Mouse (Mus musculus): ENCODE results near the gene Mtnr1b.

Mtnr1b gene

DNA sequence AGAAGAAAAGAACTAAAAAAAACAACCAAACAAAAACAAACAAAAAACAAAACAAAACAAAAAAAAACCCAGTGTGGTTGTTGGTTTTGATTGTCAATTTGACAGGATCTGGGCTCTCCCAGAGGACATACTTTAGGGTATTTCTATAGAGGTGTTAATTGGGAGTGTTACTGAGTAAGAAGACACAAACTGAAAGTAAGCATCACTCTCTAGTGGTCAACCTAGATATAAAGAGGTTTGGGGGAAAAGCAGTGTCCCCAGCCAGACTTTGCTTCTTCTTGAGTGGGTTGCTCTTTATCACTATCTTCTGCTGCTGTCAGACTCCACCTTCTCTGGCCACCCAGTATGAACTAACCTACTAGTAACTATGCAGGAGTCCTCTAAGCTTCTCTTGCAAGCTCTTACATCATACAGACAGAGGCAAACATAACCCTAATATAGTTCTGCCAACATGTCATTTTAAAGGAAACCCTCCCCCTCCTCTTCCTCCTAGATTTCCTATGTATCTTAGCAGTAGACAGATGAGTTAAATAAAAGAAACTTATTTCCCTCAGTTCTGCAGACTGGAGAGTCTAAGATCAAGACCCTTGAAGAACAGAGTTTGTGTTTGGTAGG lies 71.8 kb downstream of the Mtnr1b start:
- DNase-seq (ENCODE audit: low read depth in 1 of 2, low spot score in 2 of 2): no peak

GRCm38 (mm10) chr9:15800402-15800801 lies 74.0 kb downstream of the Mtnr1b start:
- DNase-seq (ENCODE audit: low read depth in 1 of 2, low spot score in 2 of 2): no peak

- no peak for DNase-seq (ENCODE audit: low read depth in 1 of 2, low spot score in 2 of 2)
These were observed 79.9 kb downstream of the Mtnr1b start for GRCm38 (mm10) chr9:15794408-15794807.

GRCm38 (mm10) chr9:15792076-15792475 lies 82.3 kb downstream of the Mtnr1b start:
- no peak for DNase-seq (ENCODE audit: low read depth in 1 of 2, low spot score in 2 of 2)

- no peak for DNase-seq (ENCODE audit: low read depth in 1 of 2, low spot score in 2 of 2)
These were observed 87.7 kb downstream of the Mtnr1b start for GRCm38 (mm10) chr9:15786610-15787009.

- DNase-seq (ENCODE audit: low read depth in 1 of 2, low spot score in 2 of 2): no peak
These were observed 88.2 kb downstream of the Mtnr1b start for GRCm38 (mm10) chr9:15786192-15786591.

DNA sequence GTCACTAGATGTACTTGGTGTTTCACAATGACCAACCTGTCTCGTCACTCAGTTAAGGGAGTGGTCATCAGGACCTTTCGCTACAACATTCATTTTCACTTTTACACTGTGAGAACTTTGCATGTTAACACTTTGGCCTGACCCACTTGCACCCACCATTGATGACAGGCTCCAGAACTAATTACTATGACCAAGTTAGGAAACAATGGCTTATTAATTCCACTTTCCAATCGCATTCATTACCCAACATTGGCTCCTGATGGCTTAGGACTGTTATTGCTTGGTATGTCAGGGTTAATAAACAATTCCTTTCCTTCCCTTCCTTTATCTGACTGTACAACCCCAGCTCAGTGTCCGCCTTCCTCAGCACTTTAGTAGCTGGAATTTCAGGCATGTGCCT lies 92.4 kb downstream of the Mtnr1b start:
- DNase-seq (ENCODE audit: low read depth in 1 of 2, low spot score in 2 of 2): no peak

DNA sequence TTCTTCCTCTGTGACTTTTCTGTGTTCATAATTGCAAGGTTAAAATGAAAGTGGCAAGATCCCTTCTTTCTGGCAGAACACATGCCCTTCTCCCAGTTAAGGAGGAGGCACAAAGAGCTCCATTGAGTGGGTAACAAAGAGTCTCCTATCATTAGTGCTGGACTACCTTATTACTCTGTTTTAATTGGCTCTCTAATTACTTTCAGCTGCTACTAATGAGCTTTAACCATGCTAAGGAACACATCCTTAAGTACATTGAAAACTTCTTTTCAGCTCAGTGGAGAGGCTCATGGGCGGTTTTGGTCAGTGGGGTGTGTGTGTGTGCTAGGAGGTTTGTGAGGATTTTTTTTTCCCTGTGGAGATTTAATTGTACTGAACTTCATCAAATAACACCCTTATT lies 99.4 kb downstream of the Mtnr1b start:
- no peak for DNase-seq (ENCODE audit: low read depth in 1 of 2, low spot score in 2 of 2)

Data from monocyte, adult 2 months (primary cell).